Mouse (Mus musculus) brown adipose tissue, adult 24 weeks (tissue): ENCODE measurements at regions not wholly inside any gene's neighbourhood (a gene's known extent, or its start where the extent isn't known, plus 50 kb on each side); places are given as distances from the start of the nearest gene placed in this dataset.

Experiments
- H3K27ac ChIP-seq: fragments of 200-500 bp; replicated peaks from 2 replicates; pipeline ENCODE4 v1.5.1; 2012; ENCODE audit warnings: low read depth, mild to moderate bottlenecking, low read length
- H3K4me1 ChIP-seq: fragments of 200-500 bp; 2 replicates; pipeline ENCODE4 v1.6.1; 2012; ENCODE audit warnings: low read length, mixed read lengths; ENCODE audit not compliant: control insufficient read depth, insufficient read depth, insufficient read length
- H3K4me3 ChIP-seq: fragments of 200-500 bp; 2 replicates; pipeline ENCODE4 v1.5.1; 2012; ENCODE audit warnings: low read depth, mild to moderate bottlenecking, low read length, moderate library complexity; ENCODE audit not compliant: insufficient read depth

DNA sequence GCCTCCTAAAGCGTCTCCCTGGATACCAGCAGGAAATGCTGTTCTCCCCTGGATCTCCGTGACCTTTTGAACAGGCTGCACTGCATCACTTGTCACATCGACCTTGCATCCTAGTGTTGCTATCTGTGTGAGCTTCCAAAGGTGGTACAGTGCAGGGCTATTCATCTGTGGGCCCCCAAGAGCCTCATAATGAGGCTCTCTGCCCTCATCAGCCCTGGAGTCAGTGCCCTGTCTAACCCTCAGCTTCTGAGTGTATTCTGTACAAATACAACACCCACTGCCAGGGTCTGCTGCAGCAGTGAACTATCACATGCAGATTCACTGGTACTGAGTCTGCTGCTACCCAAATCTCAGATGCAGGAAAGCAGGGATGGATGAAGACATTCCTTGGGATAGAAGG lies 282.1 kb upstream of the Myt1l start:
- no peak overlapping the region for H3K27ac ChIP-seq
- H3K4me3 ChIP-seq: no peak overlapping the region
- no peaks in the 10 kb centered on the region for H3K4me1 ChIP-seq

DNA sequence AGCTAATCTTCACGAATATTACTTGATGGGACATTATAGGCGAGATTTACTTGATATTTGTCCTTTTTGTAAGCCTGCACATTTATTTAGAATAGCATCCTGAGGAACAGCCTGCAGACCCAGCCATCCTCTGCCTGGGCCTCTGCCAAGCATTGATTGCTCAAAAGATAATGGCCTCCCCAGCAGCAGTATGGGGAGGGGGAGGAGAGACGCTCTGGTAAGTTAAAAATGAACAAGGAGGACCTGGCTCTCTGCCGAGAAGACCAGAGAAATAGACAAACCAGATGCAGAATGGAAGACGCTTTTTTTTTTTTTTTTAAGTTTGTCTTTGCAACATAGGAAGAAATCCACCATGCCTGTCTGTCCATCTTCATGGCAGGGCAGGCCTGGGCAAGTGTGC lies 280.8 kb upstream of the Myt1l start:
- Histone ChIP-seq H3K4me1 (no peaks in the 10 kb centered on the region), H3K27ac (no peak overlapping the region), H3K4me3 (no peak overlapping the region)

DNA sequence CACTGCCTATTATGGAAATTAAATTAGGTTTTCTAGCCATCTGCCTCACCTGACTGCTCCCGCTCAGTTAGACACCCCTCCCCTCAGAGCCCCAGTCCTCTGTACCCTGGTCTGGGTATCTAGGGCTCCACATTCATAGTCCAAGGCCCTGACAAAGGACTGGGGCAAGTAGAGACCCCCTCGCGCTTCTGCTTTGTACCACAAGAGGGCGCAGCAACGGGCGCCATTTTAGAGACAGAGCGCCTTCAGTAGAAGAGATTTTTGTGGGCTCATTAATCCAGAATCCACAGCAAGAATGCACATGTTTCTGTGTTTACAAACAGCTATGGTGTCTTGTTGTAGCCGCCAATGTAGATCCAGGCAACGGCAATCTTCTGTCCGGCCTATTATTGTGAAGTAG lies 279.7 kb upstream of the Myt1l start:
- Histone ChIP-seq H3K4me3 (no peak overlapping the region), H3K4me1 (no peaks in the 10 kb centered on the region), H3K27ac (no peak overlapping the region)

DNA sequence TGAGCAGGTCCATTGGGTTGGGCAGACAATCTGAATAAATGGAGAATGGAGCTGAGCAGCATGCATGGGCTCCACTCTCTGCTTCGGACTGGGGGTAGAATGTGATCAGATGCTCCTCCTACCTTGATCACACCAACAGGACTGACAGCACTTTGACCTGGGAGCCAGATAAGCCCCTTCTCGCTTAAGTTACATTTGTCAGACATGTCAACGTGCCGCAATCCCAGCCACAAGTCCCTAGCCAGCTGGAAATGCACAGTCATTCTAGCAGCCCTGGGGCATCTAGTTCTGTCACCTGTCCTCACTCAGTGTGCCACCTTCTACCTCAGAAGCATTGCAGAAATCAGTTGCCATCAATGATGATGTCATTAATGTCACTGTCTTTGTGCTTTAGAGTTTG lies 272.1 kb upstream of the Myt1l start:
- Histone ChIP-seq H3K27ac (no peak overlapping the region), H3K4me3 (no peak overlapping the region), H3K4me1 (no peaks in the 10 kb centered on the region)

DNA sequence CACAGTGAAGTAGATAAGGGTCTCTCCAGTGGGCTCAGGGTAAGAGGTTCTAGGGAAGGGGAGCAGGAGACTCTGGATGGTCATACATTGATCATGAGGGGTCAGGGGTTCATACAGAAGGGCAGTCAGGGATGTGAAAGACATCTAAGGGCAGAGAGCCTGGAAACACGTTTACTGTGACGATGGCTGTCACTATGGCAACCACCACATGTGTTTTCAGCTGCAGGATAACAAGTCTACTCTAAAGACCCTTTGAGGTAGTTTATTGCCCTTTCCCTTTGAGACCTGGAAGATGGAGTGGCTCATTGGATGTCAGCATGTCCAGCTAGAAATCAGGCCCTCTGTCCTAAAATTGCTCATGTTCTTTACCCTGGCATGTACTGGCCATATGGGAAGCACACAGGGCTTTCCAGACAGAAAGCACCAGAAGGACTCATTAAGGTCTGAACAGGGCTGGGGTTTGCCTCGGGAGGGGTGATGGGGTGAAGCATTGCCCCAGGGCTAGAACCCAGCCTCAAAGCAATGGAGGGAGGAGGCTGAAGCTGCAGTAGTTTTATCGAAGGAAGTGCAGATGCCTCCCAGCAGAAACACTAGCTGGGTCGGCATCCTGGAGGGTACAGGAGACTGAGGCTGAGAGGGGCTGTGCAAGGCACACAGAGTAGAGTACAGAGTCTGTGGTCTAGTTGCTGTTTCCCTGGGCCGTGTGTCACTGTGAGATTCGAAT lies 271.0 kb upstream of the Myt1l start:
- no peaks in the 10 kb centered on the region for H3K4me1 ChIP-seq
- H3K27ac ChIP-seq: no peak overlapping the region
- H3K4me3 ChIP-seq: no peak overlapping the region

DNA sequence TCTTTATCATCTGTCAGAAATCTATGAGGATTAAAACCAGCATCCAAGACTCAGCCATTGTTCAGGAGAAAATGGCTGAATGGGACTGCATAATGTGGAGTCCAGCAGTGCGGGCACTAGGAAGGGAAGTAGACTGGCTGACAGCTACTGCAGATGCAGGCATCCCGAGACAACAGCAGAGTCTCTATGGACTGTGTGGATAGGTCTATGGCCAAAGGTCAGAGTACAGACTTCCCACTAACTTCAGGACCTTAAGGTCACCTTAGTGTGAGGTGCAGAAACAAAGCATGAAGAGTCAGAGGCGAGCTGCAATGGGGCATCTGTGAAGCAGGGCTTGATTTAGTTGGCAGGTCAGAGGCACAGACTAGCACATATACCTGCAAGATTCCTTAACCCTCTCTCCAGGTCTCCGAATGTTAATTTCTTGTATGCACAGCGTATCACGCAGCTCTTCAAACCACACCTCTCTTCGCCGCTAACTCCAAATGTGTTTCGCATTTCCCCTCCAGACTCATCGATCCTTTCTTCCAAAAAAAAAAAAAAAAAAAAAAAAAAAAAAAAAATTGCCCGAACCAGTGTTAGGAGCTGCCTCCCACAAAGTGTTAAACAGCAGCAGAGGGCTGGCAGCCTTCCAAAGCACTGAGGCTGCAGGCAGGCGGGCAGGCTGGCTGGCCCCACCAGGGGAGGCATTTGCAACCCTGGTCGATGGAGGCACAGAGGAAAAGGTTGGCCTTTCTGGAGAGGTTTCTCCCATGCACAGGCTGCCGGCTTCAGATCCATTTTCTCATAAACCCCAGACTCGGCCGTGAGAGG lies 270.2 kb upstream of the Myt1l start:
- Histone ChIP-seq H3K27ac (no peak overlapping the region), H3K4me1 (no peaks in the 10 kb centered on the region), H3K4me3 (no peak overlapping the region)

DNA sequence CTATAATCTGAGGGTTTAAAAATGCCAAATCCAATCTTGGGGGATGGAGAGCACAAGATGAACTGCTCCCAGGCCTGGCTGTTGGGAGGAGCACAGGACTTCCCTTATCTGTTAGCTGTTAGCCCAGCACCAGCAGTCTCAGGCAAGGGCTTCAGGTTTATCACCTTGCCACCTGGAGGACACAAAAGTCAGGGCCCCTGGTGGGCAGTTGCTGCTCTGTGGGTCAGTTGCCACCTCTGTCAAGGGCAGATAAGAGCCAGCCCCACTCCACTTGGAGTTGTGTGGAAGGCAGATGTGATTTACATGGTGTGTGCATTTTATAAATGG lies 269.7 kb upstream of the Myt1l start:
- no peaks in the 10 kb centered on the region for H3K4me1 ChIP-seq
- H3K4me3 ChIP-seq: no peak overlapping the region
- H3K27ac ChIP-seq: no peak overlapping the region

DNA sequence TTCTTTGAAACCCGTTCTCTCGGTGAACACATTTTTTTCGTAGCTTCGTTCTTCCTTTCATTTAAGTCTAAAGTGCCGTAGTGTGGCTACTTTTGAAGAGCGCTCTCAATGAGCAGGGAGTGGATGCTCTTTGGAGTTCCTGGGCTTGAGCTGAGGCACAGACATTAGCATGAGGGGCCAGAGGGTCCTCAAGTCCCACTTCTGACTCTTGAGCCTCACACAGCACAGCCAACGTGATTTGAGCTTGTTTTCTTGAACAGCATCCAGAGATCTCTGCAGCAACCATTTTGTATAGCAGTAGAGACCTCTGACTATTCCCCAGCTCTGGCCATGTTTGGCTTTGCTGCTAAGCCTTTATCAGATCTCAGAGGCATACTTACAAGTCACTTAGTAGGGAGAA lies 269.2 kb upstream of the Myt1l start:
- H3K4me1 ChIP-seq: no peaks in the 10 kb centered on the region
- H3K27ac ChIP-seq: no peak overlapping the region
- no peak overlapping the region for H3K4me3 ChIP-seq

DNA sequence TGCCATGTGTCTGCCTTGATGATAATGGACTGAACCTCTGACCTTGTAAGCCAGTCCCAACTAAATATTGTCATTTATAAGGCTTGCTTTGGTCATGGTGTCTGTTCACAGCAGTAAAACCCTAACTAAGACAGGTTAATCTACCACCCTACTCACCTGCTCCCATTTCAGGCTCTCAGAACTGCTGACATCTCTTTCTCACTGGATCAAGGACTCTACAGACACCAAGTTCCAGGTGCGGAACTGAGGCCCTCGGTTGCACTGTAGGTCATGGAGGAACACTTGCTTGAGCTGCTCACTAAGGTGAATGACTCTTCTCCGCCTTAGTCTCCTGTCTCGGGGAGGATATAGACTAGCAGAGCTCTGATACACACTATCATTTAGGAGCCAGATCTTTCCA lies 254.0 kb upstream of the Myt1l start:
- no peaks in the 10 kb centered on the region for H3K4me1 ChIP-seq
- no peak overlapping the region for H3K4me3 ChIP-seq
- H3K27ac ChIP-seq: no peak overlapping the region

DNA sequence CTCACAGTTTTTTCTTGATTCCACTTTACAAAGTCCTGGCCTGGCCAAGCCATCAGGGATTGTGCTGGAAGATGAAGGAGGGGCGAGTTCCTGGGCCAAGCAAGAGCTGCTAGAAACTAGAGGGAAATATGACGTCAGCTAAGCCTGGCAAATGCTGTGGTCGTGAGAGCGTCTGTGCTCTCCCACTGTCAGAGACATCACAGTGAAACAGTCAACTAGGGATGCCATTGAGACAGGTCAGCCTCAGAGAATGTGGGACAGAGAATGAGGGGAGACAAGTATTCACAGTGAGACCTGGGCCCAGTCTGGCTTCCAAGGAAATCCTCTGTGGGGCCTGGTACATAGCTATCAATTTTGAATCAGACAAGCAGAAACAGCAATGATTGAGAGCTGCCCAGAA lies 252.5 kb upstream of the Myt1l start:
- no peak overlapping the region for H3K27ac ChIP-seq
- no peak overlapping the region for H3K4me3 ChIP-seq
- no peaks in the 10 kb centered on the region for H3K4me1 ChIP-seq

DNA sequence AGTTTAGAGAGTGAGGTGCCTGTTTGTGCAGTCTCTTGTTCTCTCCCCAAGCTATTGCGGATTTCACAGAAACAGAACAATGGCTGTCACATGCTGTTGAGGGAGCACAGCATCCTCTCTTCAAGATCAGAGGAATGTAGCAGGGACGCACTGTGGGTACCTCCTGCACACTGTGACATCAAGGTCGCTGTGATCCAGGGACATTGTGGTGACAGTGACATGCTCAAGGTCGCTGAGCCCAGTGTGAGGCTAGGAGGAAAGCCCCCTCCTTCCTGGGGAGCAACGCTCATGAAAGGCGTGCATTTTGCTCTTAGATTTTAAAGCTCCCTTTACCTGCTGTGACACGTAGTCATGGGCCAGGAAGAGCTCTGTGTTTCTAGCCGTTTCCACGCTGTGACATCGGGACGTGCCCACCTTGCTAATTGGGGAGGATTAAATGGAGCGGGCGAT lies 248.5 kb upstream of the Myt1l start:
- no peak overlapping the region for H3K4me3 ChIP-seq
- no peak overlapping the region for H3K27ac ChIP-seq

DNA sequence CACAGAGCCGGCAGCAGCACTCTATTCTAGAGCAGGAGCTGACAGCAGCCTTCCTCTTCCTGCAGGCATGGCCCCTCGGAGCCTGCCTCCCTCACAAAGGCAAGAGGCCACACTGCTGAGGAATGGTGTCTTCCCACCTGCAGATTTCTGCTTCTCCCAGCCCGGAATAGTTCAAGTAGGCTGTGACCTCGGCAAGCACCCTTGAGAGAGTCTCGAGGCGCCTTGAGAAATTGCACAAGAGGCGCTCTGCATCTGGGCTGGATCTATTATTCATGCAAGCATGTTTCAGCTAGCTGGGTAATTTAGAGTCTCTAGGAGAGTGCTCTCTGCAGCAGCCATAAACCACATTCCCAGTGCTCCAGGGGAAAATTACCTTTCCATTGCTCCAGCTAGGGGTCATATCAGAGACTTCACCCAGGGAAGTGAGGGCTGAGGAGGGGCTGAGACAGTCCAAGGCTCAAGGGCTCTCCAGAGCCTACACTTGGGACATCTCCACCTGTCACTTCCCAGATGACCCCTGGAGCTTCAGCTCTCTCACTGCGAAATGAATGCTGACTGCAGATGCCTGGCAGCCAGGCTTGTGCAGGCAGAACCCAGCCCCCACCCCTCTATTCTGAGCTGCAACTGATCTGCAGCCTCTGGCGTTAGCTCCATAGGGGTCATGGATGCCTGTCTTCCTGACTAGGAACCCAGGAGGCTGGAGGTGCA lies 247.9 kb upstream of the Myt1l start:
- H3K27ac ChIP-seq: no peak overlapping the region
- no peak overlapping the region for H3K4me3 ChIP-seq
- no peaks in the 10 kb centered on the region for H3K4me1 ChIP-seq

More for the DNA sequence above, 248.5 kb upstream of the Myt1l start:
- H3K4me1 ChIP-seq: no peaks in the 10 kb centered on the region

DNA sequence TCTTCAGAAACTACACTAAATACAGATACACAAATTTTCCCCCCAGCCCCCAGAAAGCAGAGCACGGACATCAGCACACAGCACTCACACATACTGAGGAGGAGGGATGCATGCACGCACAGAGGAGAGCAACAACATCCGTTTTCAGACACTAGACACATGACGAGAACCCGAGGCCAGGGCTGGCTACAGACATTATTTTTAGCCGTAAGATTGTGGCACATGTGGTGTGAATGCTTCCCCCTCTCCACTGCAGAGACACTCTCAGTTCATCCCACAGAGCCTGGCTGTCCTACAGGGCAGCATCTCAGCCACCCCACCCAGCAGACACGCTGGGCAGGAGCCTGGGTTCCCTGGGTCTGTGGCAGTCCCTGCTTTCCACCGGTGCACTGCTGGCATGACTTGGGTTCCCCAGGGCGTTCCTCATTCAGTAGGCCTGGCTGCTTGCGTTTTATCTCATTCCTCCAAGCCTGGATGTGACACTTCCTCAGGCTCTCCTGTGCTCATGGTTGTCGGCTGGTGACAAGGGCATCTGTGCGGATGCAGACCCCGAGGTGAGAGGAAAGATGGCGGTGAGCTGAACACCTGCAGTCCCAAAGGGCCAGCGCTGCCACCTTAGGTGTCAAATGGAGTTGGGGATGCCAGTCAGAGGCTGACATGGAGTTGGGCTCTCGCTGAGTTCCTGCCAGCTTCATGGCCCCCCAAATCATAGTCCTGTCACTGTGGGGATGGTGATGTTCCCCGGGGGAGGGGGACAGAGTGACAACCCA lies 247.1 kb upstream of the Myt1l start:
- Histone ChIP-seq H3K4me1 (no peaks in the 10 kb centered on the region), H3K27ac (no peak overlapping the region), H3K4me3 (no peak overlapping the region)

DNA sequence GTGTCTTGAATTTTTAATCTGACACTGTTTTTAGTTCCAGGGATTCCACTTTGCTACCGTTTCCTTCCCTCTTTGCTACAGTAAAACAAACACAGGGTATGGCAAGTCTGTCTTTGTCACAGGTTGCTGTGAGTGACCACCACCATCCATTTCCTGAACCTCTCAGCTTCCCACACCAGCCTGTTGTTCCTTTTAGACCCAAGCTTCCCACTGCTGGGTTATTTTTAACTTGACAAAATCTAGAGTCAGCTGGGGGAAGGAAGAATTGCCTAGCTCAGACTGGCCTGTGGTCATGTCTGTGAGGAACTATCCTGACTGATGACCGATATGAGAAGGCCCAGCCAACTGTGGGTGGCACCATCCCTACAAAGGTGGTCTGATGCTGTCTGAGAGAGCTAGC lies 239.4 kb upstream of the Myt1l start:
- no peaks in the 10 kb centered on the region; the same call in 1 of the 2 replicates for H3K4me1 ChIP-seq
- no peak overlapping the region for H3K4me3 ChIP-seq

More for the DNA sequence above, 239.4 kb upstream of the Myt1l start:
- H3K27ac ChIP-seq: no peak overlapping the region
